Mouse (Mus musculus): ENCODE measurements around the gene Cul5. TPM values are rescaled to one million over a fixed set of nuclear protein-coding genes. Genes with fewer than 3 reads are reported as not detected.
A peak's percentile ranks its signal among the peaks of the same experiment; 100 is the strongest.

Cul5 gene
- polyA plus RNA-seq, 1 experiment from 2014 or later, result 22.3 TPM

DNA sequence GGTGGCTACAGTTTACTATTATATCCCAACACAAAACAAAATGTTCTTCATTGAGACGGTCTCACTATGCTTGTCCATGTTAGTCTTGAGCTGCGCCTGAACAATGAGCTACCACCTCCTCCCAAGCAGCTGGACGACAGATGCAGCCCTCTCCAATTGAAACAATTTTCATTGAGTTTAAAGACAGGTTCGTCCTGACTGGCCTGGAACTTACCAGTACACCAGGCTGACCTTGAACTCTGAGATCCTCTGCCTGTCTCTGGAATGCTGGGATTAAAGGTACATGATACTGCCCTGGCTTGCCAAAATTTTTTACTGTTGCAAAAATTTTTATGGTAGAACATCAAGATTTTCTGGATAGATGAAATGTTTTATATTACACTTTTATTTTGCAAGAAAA lies 55.5 kb downstream of the Cul5 start:
- Histone ChIP-seq H3K27me3 (ENCODE audit: control insufficient read depth, insufficient read depth, low read length) (no peaks in the 10 kb centered on the region), H3K27ac (ENCODE audit: low read length) (no peak overlapping the region), H3K4me3 (replicated peaks; ENCODE audit: low read length) (no peak overlapping the region), H3K4me1 (ENCODE audit: control insufficient read depth, insufficient read depth, low read length) (0 out of 2 replicates have a peak, but pooled peaks cover 3% of the 10 kb centered on the region), H3K36me3 (ENCODE audit: control insufficient read depth, insufficient read depth, low read length) (no peaks in the 10 kb centered on the region), H3K9me3 (replicated peaks; ENCODE audit: control insufficient read depth, low read length) (no peaks in the 10 kb centered on the region), H3K4me2 (ENCODE audit: low read depth, low read length) (no peak overlapping the region), H3K9ac (ENCODE audit: low read length) (no peak overlapping the region)
- no peak for ATAC-seq (ENCODE audit: insufficient read depth, low FRiP score)
- 84% methylated on average over 4 of the region's 4 CpGs for WGBS

DNA sequence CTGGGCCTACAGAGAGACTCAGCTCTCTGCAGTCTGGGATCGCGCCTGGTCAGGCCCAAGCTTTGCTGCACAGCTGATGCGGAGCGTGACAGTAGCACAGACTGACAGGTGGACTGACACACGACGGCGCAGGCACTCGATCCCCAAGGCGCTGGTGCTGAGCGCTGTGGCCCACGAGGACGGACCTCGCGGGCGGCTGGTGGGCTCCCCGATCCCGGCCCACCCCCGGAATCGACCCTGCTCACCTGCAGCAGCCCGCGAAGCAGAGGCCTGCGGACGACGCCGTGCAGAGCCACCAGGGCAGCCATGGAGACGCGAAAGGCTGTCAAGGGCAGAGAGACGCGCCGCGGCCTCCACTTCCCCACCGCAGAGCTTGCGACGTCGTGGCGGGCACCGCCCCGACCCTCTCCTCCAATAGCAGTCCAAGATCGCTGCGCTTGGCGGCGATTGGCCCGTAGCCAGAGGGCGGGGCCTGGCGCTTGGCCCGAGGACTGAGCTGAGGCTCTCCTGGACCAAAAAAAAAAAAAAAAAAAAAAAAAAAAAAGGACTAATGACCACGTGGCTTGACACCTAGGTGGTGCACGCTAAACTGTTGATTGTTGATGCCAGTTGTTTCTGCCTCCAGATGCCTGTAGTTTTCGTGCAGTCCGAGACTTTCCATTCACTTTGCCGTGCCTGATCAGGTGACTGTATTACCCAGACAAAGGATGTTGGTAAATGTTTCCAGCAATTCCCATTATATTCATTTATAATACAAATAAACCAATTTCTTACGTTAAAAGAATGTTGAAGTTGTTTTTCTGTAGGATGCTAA lies 59.6 kb downstream of the Cul5 start, which contains the start of gene Acat1:
Gene Acat1 (minus strand): TSS at position 415 of the 814 bp plus-strand sequence.
- ATAC-seq (ENCODE audit: insufficient read depth, low FRiP score), result peak; percentile 98
- Histone ChIP-seq H3K9ac (ENCODE audit: low read length) (peak within 1 kb of the TSS; percentile 92), H3K4me1 (ENCODE audit: control insufficient read depth, insufficient read depth, low read length) (0 out of 2 replicates have a peak, but pooled peaks cover 7% of the 10 kb centered on the region), H3K27me3 (ENCODE audit: control insufficient read depth, insufficient read depth, low read length) (no peaks in the 10 kb centered on the region), H3K36me3 (ENCODE audit: control insufficient read depth, insufficient read depth, low read length) (no peaks in the 10 kb centered on the region), H3K4me2 (ENCODE audit: low read depth, low read length) (peak within 1 kb of the TSS; percentile 81), H3K27ac (ENCODE audit: low read length) (peak within 1 kb of the TSS; percentile 58; the same call in 1 of the 2 replicates), H3K4me3 (replicated peaks; ENCODE audit: low read length) (peak within 1 kb of the TSS; percentile 84), H3K9me3 (replicated peaks; ENCODE audit: control insufficient read depth, low read length) (no peaks in the 10 kb centered on the region)
- 3% methylated on average over 52 of the region's 52 CpGs for WGBS

DNA sequence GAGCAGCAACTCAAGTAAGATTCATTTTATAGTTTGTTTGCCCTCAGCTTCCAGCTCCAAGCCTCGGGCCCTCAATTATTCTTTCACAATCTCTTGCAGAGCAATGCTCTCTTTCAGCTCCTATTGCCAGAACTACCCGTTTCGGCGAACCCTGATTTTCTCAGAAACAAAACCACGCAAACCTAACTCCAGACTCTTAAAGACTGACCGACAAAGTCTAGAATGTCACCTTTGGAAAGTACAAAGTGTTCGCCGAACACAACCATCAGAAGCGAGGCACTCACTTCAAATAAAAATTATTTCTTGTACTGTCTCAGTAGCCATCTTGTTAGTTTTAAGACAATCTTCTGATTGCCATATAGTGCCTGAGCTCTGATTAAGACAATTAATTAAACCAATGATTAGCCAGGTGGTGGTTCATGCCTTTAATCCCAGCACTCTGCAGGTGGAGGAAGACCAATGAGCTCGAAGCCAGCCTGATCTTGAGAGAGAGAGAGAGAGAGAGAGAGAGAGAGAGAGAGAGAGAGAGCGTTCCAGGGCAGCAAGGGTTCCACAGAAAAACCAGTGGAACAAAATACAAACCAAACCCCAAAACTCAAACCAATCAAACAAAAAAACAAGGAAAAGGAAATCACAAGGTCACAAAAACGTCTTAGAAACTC lies 60.4 kb downstream of the Cul5 start:
- Histone ChIP-seq H3K9me3 (replicated peaks; ENCODE audit: control insufficient read depth, low read length) (no peaks in the 10 kb centered on the region), H3K9ac (ENCODE audit: low read length) (peak overlapping the region; percentile 92), H3K4me1 (ENCODE audit: control insufficient read depth, insufficient read depth, low read length) (0 out of 2 replicates have a peak, but pooled peaks cover 7% of the 10 kb centered on the region), H3K4me3 (replicated peaks; ENCODE audit: low read length) (peak overlapping the region; percentile 84), H3K36me3 (ENCODE audit: control insufficient read depth, insufficient read depth, low read length) (no peaks in the 10 kb centered on the region), H3K4me2 (ENCODE audit: low read depth, low read length) (peak overlapping the region; percentile 81), H3K27me3 (ENCODE audit: control insufficient read depth, insufficient read depth, low read length) (no peaks in the 10 kb centered on the region), H3K27ac (ENCODE audit: low read length) (no peak overlapping the region; the same call in 1 of the 2 replicates)
- 65% methylated on average over 12 of the region's 12 CpGs for WGBS
- no peak for ATAC-seq (ENCODE audit: insufficient read depth, low FRiP score)

DNA sequence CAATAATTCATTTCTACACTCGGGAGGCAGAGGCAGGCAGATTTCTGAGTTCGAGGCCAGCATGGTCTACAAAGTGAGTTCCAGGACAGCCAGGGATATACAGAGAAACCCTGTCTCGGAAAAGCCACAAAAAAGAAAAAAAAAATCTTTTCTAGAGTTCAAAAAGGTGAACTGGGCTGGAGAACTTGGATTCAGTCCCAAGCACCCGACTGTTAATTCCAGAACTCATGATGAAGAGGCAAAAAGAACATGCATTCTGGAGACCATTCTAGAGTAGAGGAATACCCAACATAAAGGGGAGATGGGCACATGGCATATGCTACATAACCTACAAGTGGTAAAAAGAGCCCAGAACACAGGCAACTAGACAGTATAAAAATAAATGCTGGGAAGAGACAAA lies 62.0 kb downstream of the Cul5 start:
- 87% methylated on average over 4 of the region's 4 CpGs for WGBS
- Histone ChIP-seq H3K9ac (ENCODE audit: low read length) (no peak overlapping the region), H3K4me2 (ENCODE audit: low read depth, low read length) (no peak overlapping the region), H3K4me3 (replicated peaks; ENCODE audit: low read length) (no peak overlapping the region), H3K9me3 (replicated peaks; ENCODE audit: control insufficient read depth, low read length) (no peaks in the 10 kb centered on the region), H3K27ac (ENCODE audit: low read length) (no peak overlapping the region), H3K4me1 (ENCODE audit: control insufficient read depth, insufficient read depth, low read length) (peaks cover 11% of the 10 kb centered on the region; the same call in 1 of the 2 replicates), H3K36me3 (ENCODE audit: control insufficient read depth, insufficient read depth, low read length) (no peaks in the 10 kb centered on the region), H3K27me3 (ENCODE audit: control insufficient read depth, insufficient read depth, low read length) (no peaks in the 10 kb centered on the region)
- ATAC-seq (ENCODE audit: insufficient read depth, low FRiP score), result no peak

DNA sequence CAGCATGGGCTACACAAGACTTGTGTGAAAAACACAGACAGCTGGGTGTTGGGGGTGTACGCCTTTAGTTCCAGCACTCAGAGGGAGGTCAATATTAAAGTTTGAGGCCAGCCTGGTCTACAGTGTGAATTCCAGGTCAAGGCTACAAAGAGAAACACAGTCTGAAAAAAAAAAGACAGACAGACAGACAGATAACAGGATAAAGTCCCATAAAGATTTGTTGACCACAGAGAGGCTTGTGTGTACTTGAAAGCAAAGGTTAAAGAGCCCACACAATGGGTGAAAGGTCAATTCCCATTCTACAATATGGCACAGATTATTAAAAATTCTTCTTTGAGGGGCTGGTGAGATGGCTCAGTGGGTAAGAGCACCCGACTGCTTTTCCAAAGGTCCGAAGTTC lies 62.6 kb downstream of the Cul5 start:
- no peaks in the 10 kb centered on the region for H3K9me3 ChIP-seq (replicated peaks; ENCODE audit: control insufficient read depth, low read length)
- H3K36me3 ChIP-seq (ENCODE audit: control insufficient read depth, insufficient read depth, low read length), result no peaks in the 10 kb centered on the region
- H3K4me1 ChIP-seq (ENCODE audit: control insufficient read depth, insufficient read depth, low read length), result peaks cover 11% of the 10 kb centered on the region; the same call in 1 of the 2 replicates
- H3K27me3 ChIP-seq (ENCODE audit: control insufficient read depth, insufficient read depth, low read length), result no peaks in the 10 kb centered on the region
- no peak overlapping the region for H3K27ac ChIP-seq (ENCODE audit: low read length)
- no peak overlapping the region for H3K4me3 ChIP-seq (replicated peaks; ENCODE audit: low read length)
- H3K4me2 ChIP-seq (ENCODE audit: low read depth, low read length), result no peak overlapping the region
- 89% methylated on average over 3 of the region's 3 CpGs for WGBS
- H3K9ac ChIP-seq (ENCODE audit: low read length), result no peak overlapping the region
- no peak for ATAC-seq (ENCODE audit: insufficient read depth, low FRiP score)

DNA sequence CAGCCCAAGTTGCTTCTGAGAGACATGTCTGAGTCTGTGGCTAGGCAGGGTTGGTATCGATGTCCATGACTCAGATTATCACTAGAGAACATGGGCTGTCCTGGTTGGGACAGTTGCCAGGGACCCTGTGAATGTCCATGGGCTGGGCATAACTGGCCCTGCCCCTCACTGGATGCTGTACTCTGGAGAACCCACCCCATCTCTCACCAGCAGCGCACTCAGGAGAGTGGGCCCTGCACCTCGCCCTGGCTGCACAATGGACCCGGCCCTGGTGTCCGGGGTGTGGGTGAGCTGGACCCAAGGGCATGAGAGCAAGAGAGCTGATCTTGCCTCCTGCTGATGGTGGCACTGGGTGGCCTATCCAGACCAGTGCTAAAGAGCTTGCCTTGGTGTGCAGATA lies 64.9 kb downstream of the Cul5 start:
- no peak for ATAC-seq (ENCODE audit: insufficient read depth, low FRiP score)
- no peaks in the 10 kb centered on the region for H3K36me3 ChIP-seq (ENCODE audit: control insufficient read depth, insufficient read depth, low read length)
- H3K4me2 ChIP-seq (ENCODE audit: low read depth, low read length), result no peak overlapping the region
- no peaks in the 10 kb centered on the region for H3K9me3 ChIP-seq (replicated peaks; ENCODE audit: control insufficient read depth, low read length)
- no peak overlapping the region for H3K27ac ChIP-seq (ENCODE audit: low read length)
- WGBS, result 89% methylated on average over 5 of the region's 5 CpGs
- no peak overlapping the region for H3K9ac ChIP-seq (ENCODE audit: low read length)
- H3K4me1 ChIP-seq (ENCODE audit: control insufficient read depth, insufficient read depth, low read length), result peaks cover 11% of the 10 kb centered on the region; the same call in 1 of the 2 replicates
- H3K4me3 ChIP-seq (replicated peaks; ENCODE audit: low read length), result no peak overlapping the region
- no peaks in the 10 kb centered on the region for H3K27me3 ChIP-seq (ENCODE audit: control insufficient read depth, insufficient read depth, low read length)

DNA sequence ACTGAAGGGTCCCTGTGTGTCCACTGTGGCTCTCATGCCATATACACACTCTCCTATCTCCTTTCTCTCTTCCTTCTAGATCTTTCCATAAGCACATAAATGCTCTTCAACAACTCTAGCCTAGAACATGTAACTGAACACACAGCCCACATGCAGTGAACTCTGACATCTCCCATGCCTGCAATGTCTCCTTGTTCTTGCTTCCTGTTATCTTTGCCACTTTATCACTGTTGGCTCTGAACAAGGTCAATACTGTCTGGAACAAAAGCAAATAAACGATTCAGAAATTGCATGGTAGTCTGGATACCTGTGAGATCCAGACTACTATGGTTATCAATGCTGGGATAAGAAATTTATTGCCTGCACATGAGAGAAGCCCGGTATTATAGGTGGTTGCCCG lies 66.0 kb downstream of the Cul5 start:
- Histone ChIP-seq H3K9me3 (replicated peaks; ENCODE audit: control insufficient read depth, low read length) (no peaks in the 10 kb centered on the region), H3K27me3 (ENCODE audit: control insufficient read depth, insufficient read depth, low read length) (no peaks in the 10 kb centered on the region), H3K9ac (ENCODE audit: low read length) (no peak overlapping the region), H3K4me2 (ENCODE audit: low read depth, low read length) (no peak overlapping the region), H3K36me3 (ENCODE audit: control insufficient read depth, insufficient read depth, low read length) (no peaks in the 10 kb centered on the region), H3K27ac (ENCODE audit: low read length) (peak overlapping the region; percentile 47; the same call in 1 of the 2 replicates), H3K4me3 (replicated peaks; ENCODE audit: low read length) (no peak overlapping the region), H3K4me1 (ENCODE audit: control insufficient read depth, insufficient read depth, low read length) (peaks cover 4% of the 10 kb centered on the region; the same call in 1 of the 2 replicates)
- WGBS, result 63% methylated on average over 3 of the region's 3 CpGs
- ATAC-seq (ENCODE audit: insufficient read depth, low FRiP score), result no peak; the same call in 1 of the 2 replicates

DNA sequence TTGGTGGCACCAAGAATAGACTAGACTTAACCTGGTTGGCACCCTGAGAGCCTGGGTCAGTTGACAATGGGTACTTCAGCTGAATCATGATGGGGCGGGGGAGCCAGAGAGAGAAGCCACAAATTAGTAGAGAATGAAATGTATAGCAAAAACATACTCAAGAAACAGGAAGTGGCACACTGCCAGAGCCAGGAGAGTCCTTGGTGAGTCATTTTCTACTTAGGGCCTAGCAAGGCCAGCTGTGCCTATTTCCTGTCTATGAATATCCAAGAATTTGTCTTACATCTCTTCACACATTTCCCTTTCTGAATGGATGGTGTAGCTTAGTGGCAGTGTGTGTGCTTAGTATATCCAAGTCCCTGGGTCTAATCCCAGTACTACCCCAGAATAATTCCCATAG lies 66.4 kb downstream of the Cul5 start:
- Histone ChIP-seq H3K36me3 (ENCODE audit: control insufficient read depth, insufficient read depth, low read length) (no peaks in the 10 kb centered on the region), H3K4me1 (ENCODE audit: control insufficient read depth, insufficient read depth, low read length) (peaks cover 4% of the 10 kb centered on the region; the same call in 1 of the 2 replicates), H3K9ac (ENCODE audit: low read length) (no peak overlapping the region), H3K27ac (ENCODE audit: low read length) (peak overlapping the region; percentile 47; the same call in 1 of the 2 replicates), H3K9me3 (replicated peaks; ENCODE audit: control insufficient read depth, low read length) (no peaks in the 10 kb centered on the region), H3K4me2 (ENCODE audit: low read depth, low read length) (no peak overlapping the region), H3K27me3 (ENCODE audit: control insufficient read depth, insufficient read depth, low read length) (no peaks in the 10 kb centered on the region), H3K4me3 (replicated peaks; ENCODE audit: low read length) (no peak overlapping the region)
- no peak for ATAC-seq (ENCODE audit: insufficient read depth, low FRiP score)
- 74% methylated on average over 1 of the region's 1 CpGs for WGBS

DNA sequence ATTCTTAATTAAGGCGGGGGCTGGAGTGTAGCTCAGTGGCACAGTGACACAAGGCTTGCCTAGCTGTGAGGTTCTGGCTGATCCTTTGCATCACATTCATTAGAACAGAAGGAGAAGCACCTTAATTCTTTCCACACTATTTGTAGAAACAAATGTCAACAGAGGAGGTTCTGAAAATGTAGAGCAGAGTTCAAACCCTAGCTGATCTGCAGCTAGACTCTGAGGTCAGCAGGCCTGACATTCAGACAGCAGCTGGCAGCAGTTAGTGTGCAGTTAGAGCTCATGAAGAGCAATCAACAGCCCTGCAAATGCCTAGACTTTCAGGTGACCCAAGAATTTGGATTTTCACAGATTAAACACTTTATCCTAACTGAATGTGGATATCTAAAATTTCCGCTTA lies 68.3 kb downstream of the Cul5 start:
- no peaks in the 10 kb centered on the region for H3K9me3 ChIP-seq (replicated peaks; ENCODE audit: control insufficient read depth, low read length)
- no peaks in the 10 kb centered on the region for H3K27me3 ChIP-seq (ENCODE audit: control insufficient read depth, insufficient read depth, low read length)
- H3K4me1 ChIP-seq (ENCODE audit: control insufficient read depth, insufficient read depth, low read length), result peaks cover 4% of the 10 kb centered on the region; the same call in 1 of the 2 replicates
- H3K4me2 ChIP-seq (ENCODE audit: low read depth, low read length), result no peak overlapping the region
- no peaks in the 10 kb centered on the region for H3K36me3 ChIP-seq (ENCODE audit: control insufficient read depth, insufficient read depth, low read length)
- ATAC-seq (ENCODE audit: insufficient read depth, low FRiP score), result no peak
- no peak overlapping the region for H3K27ac ChIP-seq (ENCODE audit: low read length)
- no peak overlapping the region for H3K9ac ChIP-seq (ENCODE audit: low read length)
- no peak overlapping the region for H3K4me3 ChIP-seq (replicated peaks; ENCODE audit: low read length)
- WGBS, result 82% methylated on average over 2 of the region's 2 CpGs

Measured in stomach, embryonic 16.5 days (tissue).